ENCODE assay signal across 27 mouse cellular contexts in the genomic region with DNA sequence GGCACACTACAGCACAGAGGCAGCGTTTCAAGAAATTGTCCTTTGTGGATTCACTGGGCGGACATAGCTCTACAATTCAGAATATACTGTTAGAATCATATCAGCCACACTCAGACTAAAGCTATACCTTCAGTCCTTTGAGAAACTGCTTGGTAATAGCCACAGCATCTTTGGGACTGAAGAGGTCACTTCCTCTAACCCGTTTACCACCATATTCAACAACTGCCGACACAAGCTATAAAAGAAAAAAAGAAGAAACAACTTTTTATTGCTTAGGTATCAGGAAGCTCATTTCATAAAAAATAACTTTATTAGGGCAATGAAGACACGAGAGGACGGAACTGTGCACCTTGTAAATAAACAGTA. TPM values are rescaled to one million over a fixed set of nuclear protein-coding genes. Genes with fewer than 3 reads are reported as not detected.
DNase-seq lines count a peak whose midpoint lies in the region; ATAC-seq and TF ChIP-seq lines count a peak whose summit lies in the region.
"Had no signal": no experiment of that assay in that cellular context is flagged by ENCODE, and none has a peak within 500 bp of the region (broad histone marks: within the 10 kb centered on the region; RNA-seq: fewer than 3 reads in every experiment).

No protein-coding gene starts in this region.

- peak; percentile 57; the same call in 1 of the 2 replicates for ATAC-seq in intestine, postnatal 0 days
- no peak for ATAC-seq in intestine, embryonic 15.5 days
- peak; percentile 39 to 68; a peak in 2 of 4 replicates for ATAC-seq in hematopoietic stem cell, adult 5-6 weeks (replicated peaks in 1 of 2; ENCODE audit: insufficient read depth in 1 of 2, low FRiP score in 2 of 2, low TSS enrichment in 1 of 2, low read depth in 1 of 2, poor library complexity in 2 of 2, severe bottlenecking in 2 of 2)
- ATAC-seq in erythroblast, adult 5-6 weeks (replicated peaks; ENCODE audit: low FRiP score, poor library complexity, severe bottlenecking), result no peak
- ATAC-seq: forebrain, embryonic 15.5 days had no signal

- H3K4me1 ChIP-seq in intestine, postnatal 0 days (replicated peaks; ENCODE audit: control insufficient read depth, insufficient read depth, low read length), result no peaks in the 10 kb centered on the region
- no peaks in the 10 kb centered on the region for H3K4me1 ChIP-seq in intestine, embryonic 15.5 days (replicated peaks)
- no peaks in the 10 kb centered on the region for H3K4me1 ChIP-seq in bone marrow, adult 2 months (ENCODE audit: control insufficient read depth, insufficient read depth, low read length)
- peaks cover 33% of the 10 kb centered on the region for H3K4me1 ChIP-seq in megakaryocyte, embryonic 14.5 days
- H3K4me1 ChIP-seq: embryonic facial prominence, embryonic 12.5 days; embryonic facial prominence, embryonic 15.5 days; forebrain, embryonic 12.5 days; forebrain, embryonic 15.5 days; hindbrain, embryonic 12.5 days; hindbrain, embryonic 15.5 days had no signal

- no peaks in the 10 kb centered on the region for H3K9me3 ChIP-seq in intestine, postnatal 0 days (ENCODE audit: control insufficient read depth)
- H3K9me3 ChIP-seq in intestine, embryonic 15.5 days, result no peaks in the 10 kb centered on the region
- no peaks in the 10 kb centered on the region for H3K9me3 ChIP-seq in megakaryocyte, embryonic 14.5 days
- H3K9me3 ChIP-seq: embryonic facial prominence, embryonic 12.5 days; embryonic facial prominence, embryonic 15.5 days; forebrain, embryonic 12.5 days; forebrain, embryonic 15.5 days; heart, embryonic 10.5 days; heart, embryonic 13.5 days; hindbrain, embryonic 12.5 days; hindbrain, embryonic 15.5 days had no signal

- peaks cover 20% of the 10 kb centered on the region for H3K36me3 ChIP-seq in intestine, postnatal 0 days (ENCODE audit: control insufficient read depth, insufficient read depth)
- H3K36me3 ChIP-seq in intestine, embryonic 15.5 days, result no peaks in the 10 kb centered on the region
- H3K36me3 ChIP-seq in megakaryocyte, embryonic 14.5 days (replicated peaks; ENCODE audit: low read length), result peaks cover 66% of the 10 kb centered on the region

- no peak overlapping the region for H3K27ac ChIP-seq in intestine, postnatal 0 days (ENCODE audit: low read depth, low read length)
- H3K27ac ChIP-seq in intestine, embryonic 15.5 days, result no peak overlapping the region
- H3K27ac ChIP-seq in bone marrow, adult 2 months (ENCODE audit: control insufficient read depth, insufficient read depth, low read depth, low read length, poor library complexity), result peak overlapping the region; percentile 21; the same call in 1 of the 2 replicates
- H3K27ac ChIP-seq: embryonic facial prominence, embryonic 12.5 days; embryonic facial prominence, embryonic 15.5 days; forebrain, embryonic 12.5 days; forebrain, embryonic 15.5 days; heart, adult 2 months; heart, embryonic 10.5 days; heart, embryonic 13.5 days; hindbrain, embryonic 12.5 days; hindbrain, embryonic 15.5 days had no signal

- no peak overlapping the region for H3K4me2 ChIP-seq in intestine, postnatal 0 days (replicated peaks; ENCODE audit: low read depth)
- no peak overlapping the region for H3K4me2 ChIP-seq in intestine, embryonic 15.5 days (replicated peaks)
- H3K4me2 ChIP-seq: embryonic facial prominence, embryonic 12.5 days; embryonic facial prominence, embryonic 15.5 days; forebrain, embryonic 12.5 days; forebrain, embryonic 15.5 days; heart, embryonic 13.5 days; hindbrain, embryonic 12.5 days; hindbrain, embryonic 15.5 days had no signal

- no peak for DNase-seq in cerebellum, adult 18-20 months
- no peak for DNase-seq in adrenal gland, postnatal 10 days
- DNase-seq: adrenal gland, adult 8-10 months; adrenal gland, postnatal 36 days; cerebellum, adult 11 months; cerebellum, adult 8-10 months; cerebellum, postnatal 10 days; cerebellum, postnatal 36 days; gastrocnemius, postnatal 25 days; heart, postnatal 14 days; heart, postnatal 4 days had no signal

- no peak overlapping the region for H3K4me3 ChIP-seq in intestine, postnatal 0 days (ENCODE audit: low read depth, low read length)
- no peak overlapping the region for H3K4me3 ChIP-seq in intestine, embryonic 15.5 days (replicated peaks)
- H3K4me3 ChIP-seq in bone marrow, adult 2 months (replicated peaks; ENCODE audit: control insufficient read depth, low read depth, low read length), result no peak overlapping the region
- H3K4me3 ChIP-seq in megakaryocyte, embryonic 14.5 days (replicated peaks), result peak overlapping the region; percentile 79
- H3K4me3 ChIP-seq: embryonic facial prominence, embryonic 12.5 days; embryonic facial prominence, embryonic 15.5 days; erythroblast, embryonic 14.5 days; forebrain, embryonic 12.5 days; forebrain, embryonic 15.5 days; heart, adult 2 months; heart, embryonic 10.5 days; heart, embryonic 13.5 days; hindbrain, embryonic 12.5 days; hindbrain, embryonic 15.5 days had no signal

- no peak for TF ChIP-seq CTCF in intestine, postnatal 0 days (IDR thresholded peaks at IDR 0.05; ENCODE audit: low read depth)
- no peak for TF ChIP-seq CTCF in bone marrow, adult 2 months (IDR thresholded peaks at IDR 0.05; ENCODE audit: control insufficient read depth, insufficient read depth, low read length)

- no peak overlapping the region for H3K9ac ChIP-seq in intestine, postnatal 0 days (ENCODE audit: low read depth, low read length)
- no peak overlapping the region for H3K9ac ChIP-seq in intestine, embryonic 15.5 days
- H3K9ac ChIP-seq: embryonic facial prominence, embryonic 12.5 days; embryonic facial prominence, embryonic 15.5 days; forebrain, embryonic 12.5 days; forebrain, embryonic 15.5 days; heart, embryonic 13.5 days; hindbrain, embryonic 12.5 days; hindbrain, embryonic 15.5 days had no signal

- no peak for TF ChIP-seq POLR2A in bone marrow, adult 2 months (IDR thresholded peaks at IDR 0.05; ENCODE audit: borderline replicate concordance, control insufficient read depth, low read depth, low read length)

- no peaks in the 10 kb centered on the region for H3K27me3 ChIP-seq in intestine, postnatal 0 days (replicated peaks; ENCODE audit: control insufficient read depth, insufficient read depth, low read length)
- no peaks in the 10 kb centered on the region for H3K27me3 ChIP-seq in intestine, embryonic 15.5 days (replicated peaks)
- no peaks in the 10 kb centered on the region for H3K27me3 ChIP-seq in megakaryocyte, embryonic 14.5 days (replicated peaks)
- H3K27me3 ChIP-seq: embryonic facial prominence, embryonic 12.5 days; embryonic facial prominence, embryonic 15.5 days; forebrain, embryonic 12.5 days; forebrain, embryonic 15.5 days; heart, embryonic 13.5 days; hindbrain, embryonic 12.5 days; hindbrain, embryonic 15.5 days had no signal

- WGBS in intestine, postnatal 0 days, result 51% methylated on average over 6 of the region's 6 CpGs
- WGBS in intestine, embryonic 15.5 days, result 77% methylated on average over 6 of the region's 6 CpGs
- WGBS in bone marrow, adult 2 months, result 18% methylated on average over 6 of the region's 6 CpGs

RNA-seq across cellular contexts. Expression of a gene that starts 25.6 kb away (rescaled TPM):
- 22.5 and 27.1 TPM in 2 replicates for polyA plus RNA-seq in intestine, postnatal 0 days (2015; fragmentation: Nextera tagmentation; extraction: Ambion mirVana)
- polyA plus RNA-seq in intestine, embryonic 15.5 days (2015; fragmentation: Nextera tagmentation; extraction: Ambion mirVana), result 28.4 and 32.4 TPM in 2 replicates
- polyA plus RNA-seq in bone marrow, adult 2 months (2011; ENCODE audit: insufficient read depth, insufficient read length, low replicate concordance, missing spikeins), result 11.8 and 20.1 TPM in 2 replicates
- total RNA-seq in hematopoietic stem cell, adult 5-6 weeks (2017), result 14.0 and 29.1 TPM in 2 replicates
- 19.1 and 19.4 TPM in 2 replicates for polyA plus RNA-seq in megakaryocyte, embryonic 14.5 days (2012; ENCODE audit: insufficient read depth, low replicate concordance)
- total RNA-seq in erythroblast, adult 5-6 weeks (2015; ENCODE audit: low replicate concordance), result 2.5 and 14.2 TPM in 2 replicates
- 5.1 and 7.1 TPM in 2 replicates for total RNA-seq in erythroblast, adult 5-6 weeks (2017; ENCODE audit: low replicate concordance)
- 10 to 100 TPM; 31.7 to 35.0 TPM for total RNA-seq in adrenal gland, postnatal 10 days (2021)

RNA-seq across cellular contexts. Expression of a gene that starts 36.8 kb away (rescaled TPM):
- polyA plus RNA-seq in intestine, postnatal 0 days (2015; fragmentation: Nextera tagmentation; extraction: Ambion mirVana), result 18.9 and 23.8 TPM in 2 replicates
- 28.0 and 30.1 TPM in 2 replicates for polyA plus RNA-seq in intestine, embryonic 15.5 days (2015; fragmentation: Nextera tagmentation; extraction: Ambion mirVana)
- polyA plus RNA-seq in bone marrow, adult 2 months (2011; ENCODE audit: insufficient read depth, insufficient read length, low replicate concordance, missing spikeins), result 36.1 and 59.2 TPM in 2 replicates
- 37.5 and 41.6 TPM in 2 replicates for total RNA-seq in hematopoietic stem cell, adult 5-6 weeks (2017)
- polyA plus RNA-seq in megakaryocyte, embryonic 14.5 days (2012; ENCODE audit: insufficient read depth, low replicate concordance), result 556 and 663 TPM in 2 replicates
- 6.7 and 10.8 TPM in 2 replicates for total RNA-seq in erythroblast, adult 5-6 weeks (2015; ENCODE audit: low replicate concordance)
- 8.2 and 10.1 TPM in 2 replicates for total RNA-seq in erythroblast, adult 5-6 weeks (2017; ENCODE audit: low replicate concordance)
- total RNA-seq in adrenal gland, postnatal 10 days (2021), result 10 to 100 TPM; 34.0 to 36.7 TPM

Comparison
In these comparisons a context has a peak if more than half of its experiments do, and no peak if none do; other contexts are left out.
1. ATAC-seq: peak in intestine, postnatal 0 days (single experiment) and hematopoietic stem cell, adult 5-6 weeks (2 of 2); none in intestine, embryonic 15.5 days (single experiment) and erythroblast, adult 5-6 weeks (single experiment).